Mouse (Mus musculus) stomach, embryonic 15.5 days (tissue): ENCODE measurements around the gene Rad51. TPM values are rescaled to one million over a fixed set of nuclear protein-coding genes. Genes with fewer than 3 reads are reported as not detected.

Source experiments
- ATAC-seq: fragments of 200-750 bp; cut with Nextera tagmentation; 2 replicates; pipeline ENCODE4 v1.8.0; 2017; ENCODE audit warnings: low read depth, moderate number of reproducible peaks, moderate TSS enrichment; ENCODE audit not compliant: insufficient read depth, low FRiP score
- H3K27ac ChIP-seq: fragments of 300-500 bp; sonication (generic); 2 replicates; pipeline ENCODE4 v1.5.1; 2015; ENCODE audit warnings: mild to moderate bottlenecking, inconsistent platforms
- H3K27me3 ChIP-seq: fragments of 300-500 bp; sonication (generic); replicated peaks from 2 replicates; pipeline ENCODE4 v1.6.1; 2015; ENCODE audit warnings: inconsistent platforms
- H3K36me3 ChIP-seq: fragments of 300-500 bp; sonication (generic); 2 replicates; pipeline ENCODE4 v1.6.1; 2015; ENCODE audit warnings: inconsistent platforms
- H3K4me1 ChIP-seq: fragments of 300-500 bp; sonication (generic); 2 replicates; pipeline ENCODE4 v1.6.1; 2015; ENCODE audit warnings: inconsistent platforms
- H3K4me2 ChIP-seq: fragments of 300-500 bp; sonication (generic); 2 replicates; pipeline ENCODE4 v1.6.1; 2015; ENCODE audit warnings: mild to moderate bottlenecking, inconsistent platforms
- H3K4me3 ChIP-seq: fragments of 300-500 bp; sonication (generic); replicated peaks from 2 replicates; pipeline ENCODE4 v1.5.1; 2015; ENCODE audit warnings: inconsistent platforms
- H3K9ac ChIP-seq: fragments of 300-500 bp; sonication (generic); 2 replicates; pipeline ENCODE4 v1.6.1; 2015; ENCODE audit warnings: inconsistent platforms
- H3K9me3 ChIP-seq: fragments of 300-500 bp; sonication (generic); 2 replicates; pipeline ENCODE4 v1.6.1; 2016; ENCODE audit warnings: inconsistent platforms
- WGBS: fragments of 180-500 bp; shearing (Covaris S2); methylation state at CpG from one replicate; pipeline ENCODE4 v1.1.7; 2015; 5-methylcytosine and 5-hydroxymethylcytosine counted together
- polyA plus RNA-seq: library from polyadenylated mRNA; unstranded; fragments of >200 nt; fragmentation: Nextera tagmentation; extraction: Ambion mirVana; gene quantifications from 2 replicates; pipeline ENCODE4 v1.2.1, GENCODE M21; 2015

Rad51 gene
- 42.1 and 49.5 TPM in 2 replicates for polyA plus RNA-seq

GRCm38 (mm10) chr2:119112438-119113112 lies at the start of gene Rad51:
Gene Rad51, plus strand, starts transcription at chr2:119112793.
- Histone ChIP-seq H3K27me3 (no peaks in the 10 kb centered on the region), H3K36me3 (peaks cover 15% of the 10 kb centered on the region), H3K4me2 (peak within 1 kb of the TSS; percentile 95), H3K4me3 (peak within 1 kb of the TSS; percentile 78), H3K27ac (peak within 1 kb of the TSS; percentile 95), H3K9me3 (no peaks in the 10 kb centered on the region), H3K4me1 (peaks cover 7% of the 10 kb centered on the region; the same call in 1 of the 2 replicates), H3K9ac (peak within 1 kb of the TSS; percentile 65)
- under 1% methylated on average over 51 of the region's 51 CpGs for WGBS
- peak; percentile 92 for ATAC-seq

- H3K4me2 ChIP-seq = no peak overlapping the region
- no peak overlapping the region for H3K9ac ChIP-seq
- H3K4me1 ChIP-seq = no peaks in the 10 kb centered on the region
- H3K27me3 ChIP-seq = no peaks in the 10 kb centered on the region
- WGBS = 90% methylated on average over 4 of the region's 4 CpGs
- no peak overlapping the region for H3K27ac ChIP-seq
- H3K4me3 ChIP-seq = no peak overlapping the region
- no peak for ATAC-seq
- H3K9me3 ChIP-seq = no peaks in the 10 kb centered on the region
- peaks cover 6% of the 10 kb centered on the region for H3K36me3 ChIP-seq
Measured at GRCm38 (mm10) chr2:119072397-119072796, 40.2 kb upstream of the Rad51 start.

- Histone ChIP-seq H3K36me3 (peaks cover 8% of the 10 kb centered on the region; the same call in 1 of the 2 replicates), H3K27me3 (no peaks in the 10 kb centered on the region), H3K9ac (no peak overlapping the region), H3K4me3 (no peak overlapping the region), H3K27ac (no peak overlapping the region), H3K4me2 (no peak overlapping the region), H3K9me3 (no peaks in the 10 kb centered on the region), H3K4me1 (no peaks in the 10 kb centered on the region)
- ATAC-seq = no peak
- 71% methylated on average over 2 of the region's 2 CpGs for WGBS
Measured at GRCm38 (mm10) chr2:119086156-119086555, 26.4 kb upstream of the Rad51 start.

- Histone ChIP-seq H3K27me3 (no peaks in the 10 kb centered on the region), H3K9me3 (no peaks in the 10 kb centered on the region), H3K4me2 (no peak overlapping the region), H3K36me3 (peaks cover 27% of the 10 kb centered on the region), H3K9ac (no peak overlapping the region), H3K27ac (no peak overlapping the region), H3K4me3 (no peak overlapping the region), H3K4me1 (no peaks in the 10 kb centered on the region)
- ATAC-seq = no peak
Measured at GRCm38 (mm10) chr2:119101552-119101951, 11.0 kb upstream of the Rad51 start.

DNA sequence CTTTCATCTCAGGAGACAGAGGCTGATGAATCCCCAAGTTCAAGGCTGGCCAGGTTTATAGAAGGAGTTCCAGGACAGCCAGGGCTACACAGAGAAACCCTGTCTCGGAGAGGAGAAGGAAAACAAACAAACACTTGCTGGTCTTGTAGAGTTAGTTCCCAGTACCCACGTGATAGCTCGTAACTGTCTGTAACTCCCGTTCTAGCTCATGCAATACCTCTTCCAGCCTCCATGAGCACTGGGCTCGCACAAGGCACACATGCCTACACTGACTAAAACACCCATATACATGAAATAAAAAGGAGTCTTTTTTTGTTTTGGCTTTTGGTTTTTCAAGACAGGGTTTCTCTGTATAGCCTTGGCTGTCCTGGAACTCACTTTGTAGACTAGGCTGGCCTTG lies 6.0 kb upstream of the Rad51 start:
- no peak overlapping the region for H3K27ac ChIP-seq
- H3K9ac ChIP-seq = no peak overlapping the region
- no peak overlapping the region for H3K4me3 ChIP-seq
- H3K36me3 ChIP-seq = peaks cover 21% of the 10 kb centered on the region
- H3K4me1 ChIP-seq = no peaks in the 10 kb centered on the region
- no peaks in the 10 kb centered on the region for H3K27me3 ChIP-seq
- 72% methylated on average over 5 of the region's 5 CpGs for WGBS
- no peaks in the 10 kb centered on the region for H3K9me3 ChIP-seq
- no peak for ATAC-seq
- no peak overlapping the region for H3K4me2 ChIP-seq

- H3K9ac ChIP-seq = no peak overlapping the region
- no peaks in the 10 kb centered on the region for H3K27me3 ChIP-seq
- no peaks in the 10 kb centered on the region for H3K9me3 ChIP-seq
- no peak overlapping the region for H3K4me2 ChIP-seq
- peaks cover 6% of the 10 kb centered on the region; the same call in 1 of the 2 replicates for H3K4me1 ChIP-seq
- no peak overlapping the region for H3K4me3 ChIP-seq
- ATAC-seq = no peak
- no peak overlapping the region for H3K27ac ChIP-seq
- WGBS = 55% methylated on average over 4 of the region's 4 CpGs
- H3K36me3 ChIP-seq = peaks cover 10% of the 10 kb centered on the region
Measured at GRCm38 (mm10) chr2:119108554-119108953, 4.0 kb upstream of the Rad51 start.

DNA sequence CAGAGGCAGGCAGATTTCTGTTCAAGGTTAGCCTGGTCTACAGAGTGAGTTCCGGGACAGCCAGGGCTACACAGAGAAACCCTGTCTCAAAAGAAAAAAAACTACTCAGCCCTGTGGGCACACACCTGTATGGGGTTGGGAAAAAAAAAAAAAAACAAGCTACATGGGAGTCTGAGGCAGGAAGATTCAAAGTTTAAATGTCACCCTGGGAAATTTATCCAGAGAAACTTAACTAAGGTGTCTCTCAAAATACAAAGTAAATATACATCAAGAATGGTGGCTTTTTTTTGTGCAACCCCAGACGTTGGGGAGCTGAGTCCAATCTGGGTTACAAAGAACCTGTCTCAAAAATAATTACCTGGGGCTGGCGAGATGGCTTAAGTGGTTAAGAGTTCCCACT lies 1.5 kb upstream of the Rad51 start:
- Histone ChIP-seq H3K9ac (no peak overlapping the region), H3K27ac (no peak overlapping the region), H3K27me3 (no peaks in the 10 kb centered on the region), H3K36me3 (peaks cover 6% of the 10 kb centered on the region; the same call in 1 of the 2 replicates), H3K4me3 (no peak overlapping the region), H3K4me1 (peaks cover 7% of the 10 kb centered on the region; the same call in 1 of the 2 replicates), H3K9me3 (no peaks in the 10 kb centered on the region), H3K4me2 (no peak overlapping the region)
- ATAC-seq = no peak
- WGBS = 91% methylated on average over 3 of the region's 3 CpGs

DNA sequence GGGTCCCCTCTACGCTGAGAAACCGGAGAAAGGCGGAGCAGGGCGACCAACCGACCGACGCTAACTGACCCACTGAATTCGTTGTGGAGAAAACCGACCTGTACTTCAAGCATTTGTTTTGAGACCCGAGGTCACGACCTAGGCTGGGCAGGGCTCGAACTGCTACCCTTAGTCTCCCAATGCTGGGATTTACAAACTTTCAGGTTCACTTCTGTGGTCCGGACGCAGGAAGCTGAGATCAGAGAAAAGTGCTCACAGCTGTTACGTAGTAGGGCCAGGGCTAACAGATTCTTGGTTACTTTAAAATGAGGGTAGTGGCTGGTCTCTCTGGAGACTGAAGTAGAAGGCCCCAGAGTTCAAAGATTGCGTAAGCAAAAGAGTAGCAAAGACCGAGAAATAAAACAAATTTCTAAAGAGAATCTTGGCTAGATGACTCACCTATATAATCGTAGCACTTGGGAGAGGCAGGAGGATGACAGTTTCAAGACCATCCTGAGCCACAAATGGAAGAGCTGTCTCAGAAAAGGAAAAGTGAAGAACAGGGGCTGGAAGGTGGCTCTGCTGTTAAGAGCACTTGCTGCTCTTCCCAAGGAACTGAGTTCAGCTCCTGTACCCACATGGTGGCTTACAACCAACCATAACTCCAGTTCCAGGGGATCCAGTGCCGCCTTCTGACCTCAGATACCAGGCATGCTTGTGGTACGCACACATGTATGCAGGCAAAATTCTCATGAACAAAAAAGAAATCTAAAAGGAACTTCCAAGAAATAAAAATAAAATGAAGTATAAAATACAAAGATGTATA lies 730 bp downstream of the Rad51 start:
- Histone ChIP-seq H3K4me1 (peaks cover 7% of the 10 kb centered on the region; the same call in 1 of the 2 replicates), H3K27ac (peak overlapping the region; percentile 95), H3K4me3 (peak overlapping the region; percentile 78), H3K4me2 (peak overlapping the region; percentile 95), H3K27me3 (no peaks in the 10 kb centered on the region), H3K9ac (peak overlapping the region; percentile 65), H3K36me3 (peaks cover 14% of the 10 kb centered on the region), H3K9me3 (no peaks in the 10 kb centered on the region)
- 9% methylated on average over 20 of the region's 20 CpGs for WGBS
- ATAC-seq = no peak

- Histone ChIP-seq H3K36me3 (peaks cover 32% of the 10 kb centered on the region), H3K9ac (no peak overlapping the region)
- WGBS = 77% methylated on average over 5 of the region's 5 CpGs
Measured at GRCm38 (mm10) chr2:119136346-119136898, 23.8 kb downstream of the Rad51 start.

DNA sequence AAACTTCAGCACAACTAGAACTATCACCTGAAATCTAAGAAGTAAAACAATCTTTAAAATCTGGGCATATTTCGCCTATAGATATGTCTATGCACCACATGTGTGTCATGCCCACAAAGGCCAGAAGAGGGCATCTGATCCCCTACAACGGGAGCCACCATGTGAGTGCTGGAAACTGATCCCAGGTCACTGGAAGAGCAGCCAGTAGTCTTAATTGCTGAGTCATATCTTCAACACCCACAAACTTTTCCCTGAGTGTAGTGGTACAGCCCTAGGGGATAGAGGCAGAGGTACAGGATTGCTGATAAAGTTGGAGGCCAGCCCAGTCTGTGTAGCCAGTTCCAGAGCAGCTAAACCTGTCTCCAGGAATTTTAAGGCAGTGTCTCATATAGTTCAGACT lies 32.6 kb downstream of the Rad51 start:
- Histone ChIP-seq H3K9ac (no peak overlapping the region), H3K27me3 (no peaks in the 10 kb centered on the region), H3K27ac (no peak overlapping the region), H3K4me2 (no peak overlapping the region), H3K4me1 (no peaks in the 10 kb centered on the region), H3K9me3 (no peaks in the 10 kb centered on the region), H3K36me3 (peaks cover 55% of the 10 kb centered on the region), H3K4me3 (no peak overlapping the region)
- 95% methylated on average over 2 of the region's 2 CpGs for WGBS
- no peak for ATAC-seq

More at GRCm38 (mm10) chr2:119136346-119136898, 23.8 kb downstream of the Rad51 start:
- Histone ChIP-seq H3K4me1 (no peaks in the 10 kb centered on the region), H3K27me3 (no peaks in the 10 kb centered on the region), H3K27ac (no peak overlapping the region), H3K4me3 (no peak overlapping the region), H3K4me2 (no peak overlapping the region), H3K9me3 (no peaks in the 10 kb centered on the region)
- ATAC-seq = peak; percentile 85; the same call in 1 of the 2 replicates

DNA sequence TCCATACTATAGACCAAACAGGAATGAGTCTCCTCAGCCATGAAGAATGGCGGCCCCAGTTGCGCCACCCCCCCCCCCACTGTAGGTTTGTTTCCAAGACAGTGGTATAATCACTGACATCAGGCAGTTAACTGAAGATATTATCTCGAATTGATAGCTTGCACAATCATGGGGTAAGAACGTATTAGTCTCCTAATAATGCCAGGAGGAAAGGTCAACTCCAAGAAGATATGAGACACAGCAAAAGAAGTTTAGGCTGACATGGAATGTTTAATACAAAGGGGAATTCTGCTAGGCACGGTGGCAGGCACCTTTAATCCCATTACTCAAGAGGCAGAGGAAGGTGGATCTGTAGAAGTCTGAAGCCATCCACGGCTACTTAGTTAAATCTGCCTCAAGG lies 33.8 kb downstream of the Rad51 start:
- peaks cover 63% of the 10 kb centered on the region for H3K36me3 ChIP-seq
- H3K27ac ChIP-seq = no peak overlapping the region
- H3K9me3 ChIP-seq = no peaks in the 10 kb centered on the region
- no peak overlapping the region for H3K4me3 ChIP-seq
- H3K9ac ChIP-seq = no peak overlapping the region
- no peaks in the 10 kb centered on the region for H3K27me3 ChIP-seq
- H3K4me2 ChIP-seq = no peak overlapping the region
- no peak for ATAC-seq
- no peaks in the 10 kb centered on the region for H3K4me1 ChIP-seq
- 87% methylated on average over 6 of the region's 6 CpGs for WGBS

DNA sequence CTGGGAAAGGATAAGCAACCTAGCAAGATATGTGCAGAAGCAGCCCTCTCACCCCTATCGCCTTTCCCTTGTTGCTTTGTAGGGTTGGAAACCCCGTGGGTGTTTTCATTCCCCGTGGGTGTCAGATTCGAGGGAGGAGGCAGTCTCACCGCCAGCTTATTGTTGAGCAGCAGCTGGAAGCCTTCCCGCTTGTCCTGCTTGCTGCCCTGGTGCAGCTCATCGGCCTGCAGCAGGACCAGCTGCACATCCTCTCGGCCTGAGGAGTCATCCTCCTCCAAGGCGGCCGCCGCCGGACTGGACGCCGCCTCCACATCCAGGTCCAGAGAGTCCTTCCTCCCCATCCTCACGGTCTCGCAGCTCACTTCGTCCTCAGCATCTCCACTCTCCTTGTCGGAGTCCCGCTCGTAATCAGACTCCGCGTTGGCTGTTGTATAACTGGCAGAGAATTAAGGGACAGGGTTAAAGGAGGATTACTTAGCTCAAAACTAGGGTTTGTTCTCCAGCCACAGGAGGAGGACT lies 34.6 kb downstream of the Rad51 start:
- H3K9me3 ChIP-seq = no peaks in the 10 kb centered on the region
- 80% methylated on average over 22 of the region's 22 CpGs for WGBS
- H3K27ac ChIP-seq = no peak overlapping the region
- H3K36me3 ChIP-seq = peaks cover 66% of the 10 kb centered on the region
- ATAC-seq = no peak
- no peaks in the 10 kb centered on the region for H3K4me1 ChIP-seq
- no peak overlapping the region for H3K4me3 ChIP-seq
- no peak overlapping the region for H3K9ac ChIP-seq
- H3K4me2 ChIP-seq = no peak overlapping the region
- H3K27me3 ChIP-seq = no peaks in the 10 kb centered on the region
